Mouse (Mus musculus): ENCODE data around the gene Dpysl5. TPM values are rescaled to one million over a fixed set of nuclear protein-coding genes. Genes with fewer than 3 reads are reported as not detected.

Gene Dpysl5
- polyA plus RNA-seq, 1 experiment from 2014 or later, result 109 TPM

DNA sequence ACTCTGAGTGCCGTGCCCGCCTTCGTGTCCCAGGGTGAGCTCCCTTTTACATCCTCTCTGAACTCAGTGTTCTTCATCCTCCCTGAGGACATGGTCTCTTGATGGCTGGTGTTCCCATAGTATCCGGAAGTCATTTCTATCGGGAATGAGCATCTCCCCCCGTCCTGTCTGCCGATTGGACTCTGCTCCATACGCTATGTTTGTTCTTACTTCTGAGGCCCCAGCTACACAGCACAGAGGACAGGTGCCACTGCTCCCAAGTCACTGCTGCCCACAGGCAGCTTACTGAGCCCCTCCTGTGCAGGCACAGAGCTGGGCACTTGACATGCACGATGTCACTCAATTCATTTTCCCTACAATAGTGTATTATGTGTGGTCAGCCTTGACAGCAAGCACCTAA is 57.7 kb downstream of the Dpysl5 start:
- Histone ChIP-seq H3K4me3 (replicated peaks) (no peak overlapping the region), H3K27ac (peak overlapping the region; percentile 27; the same call in 1 of the 2 replicates), H3K36me3 (replicated peaks) (peaks cover 11% of the 10 kb centered on the region), H3K27me3 (peaks cover 3% of the 10 kb centered on the region; the same call in 1 of the 2 replicates), H3K9me3 (no peaks in the 10 kb centered on the region), H3K9ac (no peak overlapping the region), H3K4me2 (no peak overlapping the region), H3K4me1 (peaks cover 54% of the 10 kb centered on the region)
- peak; percentile 8; the same call in 1 of the 2 replicates for ATAC-seq (ENCODE audit: low FRiP score)
- 88% methylated on average over 9 of the region's 9 CpGs for WGBS

DNA sequence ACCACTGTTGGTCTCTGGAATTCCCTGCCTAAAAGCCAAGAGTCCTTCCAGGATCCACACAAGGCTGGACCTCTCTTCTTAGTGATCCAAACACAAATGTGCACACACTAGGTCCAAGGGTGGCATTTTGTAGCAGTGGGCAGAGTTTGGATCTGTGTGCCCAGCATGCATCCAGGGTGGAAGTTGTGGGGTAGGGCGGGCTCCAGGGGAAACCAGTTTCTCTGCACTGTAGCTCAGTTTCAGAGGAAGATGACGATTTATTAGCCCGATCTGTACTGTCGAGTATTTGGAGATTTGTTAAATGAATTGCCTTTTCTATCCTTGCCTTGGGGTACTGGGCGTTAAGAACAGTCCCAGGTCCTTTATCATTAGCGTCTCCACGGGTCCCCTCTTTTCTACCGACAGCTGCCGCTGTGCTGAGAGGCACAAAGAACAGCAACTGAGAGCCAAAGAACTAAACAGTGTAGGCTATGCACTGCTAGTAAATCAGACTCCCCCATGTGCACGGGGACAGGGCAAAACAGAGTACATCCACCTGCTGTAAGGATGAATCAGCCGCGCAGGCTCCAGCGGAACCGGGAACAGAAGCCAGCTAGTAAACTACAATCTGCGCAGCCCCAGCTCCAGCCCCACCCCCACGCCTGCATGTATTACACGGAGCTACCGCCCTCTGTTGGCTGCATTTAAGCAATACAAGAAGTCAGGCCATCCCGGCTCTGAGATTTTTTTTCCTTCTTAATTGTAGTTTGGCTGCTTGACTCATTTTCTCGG is 63.4 kb downstream of the Dpysl5 start:
- peaks cover 24% of the 10 kb centered on the region for H3K4me1 ChIP-seq
- peak; percentile 81 for ATAC-seq (ENCODE audit: low FRiP score)
- peak overlapping the region; percentile 29 for H3K4me3 ChIP-seq (replicated peaks)
- peaks cover 28% of the 10 kb centered on the region for H3K36me3 ChIP-seq (replicated peaks)
- peak overlapping the region; percentile 77; the same call in 1 of the 2 replicates for H3K27ac ChIP-seq
- WGBS, result 7% methylated on average over 20 of the region's 20 CpGs
- H3K9me3 ChIP-seq, result no peaks in the 10 kb centered on the region
- peaks cover 3% of the 10 kb centered on the region; the same call in 1 of the 2 replicates for H3K27me3 ChIP-seq
- H3K9ac ChIP-seq, result peak overlapping the region; percentile 56
- peak overlapping the region; percentile 59 for H3K4me2 ChIP-seq

DNA sequence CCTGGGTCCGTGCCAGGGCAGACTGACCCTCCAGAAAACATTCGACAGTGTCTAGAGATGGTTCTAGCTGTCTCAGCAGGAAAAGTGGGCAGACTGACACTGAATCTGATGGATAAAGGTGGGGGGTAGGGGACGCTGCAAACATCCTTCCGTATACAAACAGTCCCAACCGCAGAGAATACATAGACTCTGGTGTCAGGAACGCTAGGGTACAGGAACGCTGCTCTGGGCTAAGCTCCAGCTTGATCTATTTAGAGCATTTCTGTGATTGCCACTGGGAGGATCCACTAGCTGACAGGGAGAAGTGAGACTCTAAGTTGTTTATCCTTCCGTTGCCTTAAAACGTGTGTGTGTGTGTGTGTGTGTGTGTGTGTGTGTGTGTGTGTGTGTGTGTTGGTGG is 69.3 kb downstream of the Dpysl5 start:
- ATAC-seq (ENCODE audit: low FRiP score), result no peak
- H3K27me3 ChIP-seq, result no peaks in the 10 kb centered on the region

DNA sequence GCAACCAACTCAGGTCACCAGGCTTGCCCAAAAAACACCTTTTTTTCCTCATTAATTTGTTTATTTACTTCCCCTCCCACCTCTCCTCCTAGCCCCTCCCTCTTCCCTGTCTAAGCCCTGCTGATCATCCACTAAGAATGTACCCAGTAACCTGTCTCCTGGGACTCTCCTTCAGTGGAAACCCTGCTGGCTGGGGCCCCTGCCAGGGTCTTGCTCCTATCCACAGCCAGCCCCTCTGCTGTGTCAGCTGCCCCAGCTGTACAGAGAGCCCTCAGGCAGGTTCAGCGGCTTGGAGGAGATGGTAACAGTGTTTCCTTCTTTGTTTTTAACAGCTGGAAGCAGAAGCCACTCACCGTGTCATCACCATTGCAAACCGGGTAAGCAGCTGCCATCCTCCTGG is 69.8 kb downstream of the Dpysl5 start:
- H3K27me3 ChIP-seq, result no peaks in the 10 kb centered on the region
- H3K27ac ChIP-seq, result no peak overlapping the region
- no peak overlapping the region for H3K4me2 ChIP-seq
- H3K4me3 ChIP-seq (replicated peaks), result no peak overlapping the region
- peaks cover 89% of the 10 kb centered on the region for H3K36me3 ChIP-seq (replicated peaks)
- WGBS, result 83% methylated on average over 3 of the region's 3 CpGs
- no peaks in the 10 kb centered on the region for H3K9me3 ChIP-seq
- ATAC-seq (ENCODE audit: low FRiP score), result no peak
- H3K9ac ChIP-seq, result no peak overlapping the region
- H3K4me1 ChIP-seq, result no peaks in the 10 kb centered on the region

More for the DNA sequence above, 69.3 kb downstream of the Dpysl5 start:
- Histone ChIP-seq H3K4me2 (no peak overlapping the region), H3K9me3 (no peaks in the 10 kb centered on the region), H3K4me1 (no peaks in the 10 kb centered on the region), H3K4me3 (replicated peaks) (no peak overlapping the region), H3K27ac (no peak overlapping the region), H3K36me3 (replicated peaks) (peaks cover 86% of the 10 kb centered on the region), H3K9ac (no peak overlapping the region)
- WGBS, result 83% methylated on average over 9 of the region's 9 CpGs

DNA sequence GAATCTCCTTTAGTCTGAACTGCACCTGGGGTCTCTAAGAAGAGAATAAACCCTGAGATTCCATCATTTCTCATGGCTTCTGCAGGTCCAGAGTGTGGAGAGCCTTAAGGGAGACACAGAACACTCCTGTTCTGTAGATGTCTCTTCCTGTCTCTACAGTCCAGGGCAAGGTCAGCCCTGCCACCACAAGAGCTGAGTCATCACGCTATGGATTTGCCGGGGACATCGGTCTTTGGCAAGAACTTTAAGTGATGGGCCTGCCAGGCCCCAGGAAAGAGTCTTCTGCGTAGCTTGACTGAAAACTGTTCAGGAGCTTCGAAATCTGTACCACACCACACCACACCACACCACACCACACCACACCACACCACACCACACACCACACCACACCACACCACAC is 76.0 kb downstream of the Dpysl5 start:
- Histone ChIP-seq H3K36me3 (replicated peaks) (peaks cover 90% of the 10 kb centered on the region), H3K27ac (no peak overlapping the region), H3K9me3 (no peaks in the 10 kb centered on the region), H3K27me3 (no peaks in the 10 kb centered on the region), H3K4me3 (replicated peaks) (no peak overlapping the region), H3K4me1 (no peaks in the 10 kb centered on the region), H3K4me2 (no peak overlapping the region), H3K9ac (no peak overlapping the region)
- 90% methylated on average over 5 of the region's 5 CpGs for WGBS
- no peak for ATAC-seq (ENCODE audit: low FRiP score)

DNA sequence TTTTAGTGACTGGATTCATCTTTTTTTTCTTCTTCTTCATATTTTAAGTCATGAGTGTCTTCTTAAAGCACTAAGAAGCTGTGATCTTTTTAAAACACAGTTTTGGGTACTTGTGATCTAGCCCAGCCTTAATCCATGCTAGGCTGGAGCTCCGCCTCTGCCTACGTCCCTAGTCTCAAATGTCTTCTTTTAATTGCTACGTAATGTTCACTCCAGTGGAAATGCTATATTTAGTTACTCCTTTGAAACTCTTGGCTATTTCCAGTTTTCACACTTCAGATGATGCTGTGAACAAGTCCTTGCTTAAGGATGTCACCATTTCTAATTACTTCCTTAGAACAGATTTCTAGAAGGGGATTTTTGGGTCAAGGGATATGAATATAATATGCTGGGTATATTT is 78.7 kb downstream of the Dpysl5 start:
- Histone ChIP-seq H3K9me3 (no peaks in the 10 kb centered on the region), H3K4me1 (no peaks in the 10 kb centered on the region), H3K27me3 (no peaks in the 10 kb centered on the region), H3K27ac (no peak overlapping the region), H3K36me3 (replicated peaks) (peaks cover 90% of the 10 kb centered on the region), H3K4me2 (no peak overlapping the region), H3K9ac (no peak overlapping the region), H3K4me3 (replicated peaks) (no peak overlapping the region)
- 88% methylated on average over 3 of the region's 3 CpGs for WGBS
- no peak for ATAC-seq (ENCODE audit: low FRiP score)

DNA sequence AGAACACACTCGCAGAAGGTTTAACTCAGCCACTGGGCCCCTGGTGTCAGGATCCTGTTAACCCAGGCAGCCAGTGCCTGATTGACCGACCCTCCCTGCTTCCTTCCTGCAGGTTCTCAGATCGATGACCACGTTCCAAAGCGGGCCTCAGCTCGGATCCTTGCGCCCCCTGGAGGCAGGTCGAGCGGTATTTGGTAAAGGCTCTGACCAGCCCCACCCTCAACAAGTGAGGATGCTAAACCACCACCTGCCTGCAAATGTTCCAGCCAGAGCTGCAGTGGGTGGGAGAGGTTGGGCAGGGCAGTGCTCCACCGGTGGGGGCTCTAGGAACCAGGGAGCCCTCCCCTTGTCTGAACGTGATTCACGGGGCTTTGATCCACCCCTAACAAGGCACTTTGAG is 84.8 kb downstream of the Dpysl5 start:
- no peaks in the 10 kb centered on the region for H3K27me3 ChIP-seq
- H3K36me3 ChIP-seq (replicated peaks), result peaks cover 79% of the 10 kb centered on the region
- no peak overlapping the region for H3K4me3 ChIP-seq (replicated peaks)
- peaks cover 11% of the 10 kb centered on the region for H3K4me1 ChIP-seq
- H3K27ac ChIP-seq, result no peak overlapping the region
- H3K9me3 ChIP-seq, result no peaks in the 10 kb centered on the region
- no peak overlapping the region for H3K9ac ChIP-seq
- WGBS, result 22% methylated on average over 12 of the region's 12 CpGs
- peak; percentile 43 for ATAC-seq (ENCODE audit: low FRiP score)
- H3K4me2 ChIP-seq, result no peak overlapping the region

DNA sequence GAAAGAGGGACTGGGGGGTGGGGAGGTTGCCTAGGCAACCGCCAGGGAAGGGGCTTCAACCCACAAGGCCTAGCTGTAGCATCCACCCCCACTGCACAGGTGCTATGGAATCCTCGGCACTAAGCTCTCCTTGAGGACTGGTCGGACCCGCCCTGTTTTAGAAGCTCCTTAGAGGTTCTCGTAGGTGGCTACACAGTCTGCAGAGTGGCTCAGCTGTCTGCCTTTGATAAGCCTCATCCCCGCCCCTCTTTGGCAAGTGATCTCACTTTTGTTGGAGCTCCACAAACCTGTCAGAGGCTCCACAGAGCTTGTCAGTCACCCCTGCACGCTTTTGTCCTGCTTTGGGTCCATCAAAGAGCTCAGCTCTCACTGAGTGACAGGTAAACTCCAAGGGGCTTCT is 86.1 kb downstream of the Dpysl5 start:
- 63% methylated on average over 7 of the region's 7 CpGs for WGBS
- Histone ChIP-seq H3K4me2 (no peak overlapping the region), H3K36me3 (replicated peaks) (peaks cover 66% of the 10 kb centered on the region), H3K4me1 (peaks cover 11% of the 10 kb centered on the region), H3K27ac (peak overlapping the region; percentile 65), H3K9ac (no peak overlapping the region), H3K27me3 (no peaks in the 10 kb centered on the region), H3K4me3 (replicated peaks) (no peak overlapping the region), H3K9me3 (no peaks in the 10 kb centered on the region)
- peak; percentile 22; the same call in 1 of the 2 replicates for ATAC-seq (ENCODE audit: low FRiP score)

DNA sequence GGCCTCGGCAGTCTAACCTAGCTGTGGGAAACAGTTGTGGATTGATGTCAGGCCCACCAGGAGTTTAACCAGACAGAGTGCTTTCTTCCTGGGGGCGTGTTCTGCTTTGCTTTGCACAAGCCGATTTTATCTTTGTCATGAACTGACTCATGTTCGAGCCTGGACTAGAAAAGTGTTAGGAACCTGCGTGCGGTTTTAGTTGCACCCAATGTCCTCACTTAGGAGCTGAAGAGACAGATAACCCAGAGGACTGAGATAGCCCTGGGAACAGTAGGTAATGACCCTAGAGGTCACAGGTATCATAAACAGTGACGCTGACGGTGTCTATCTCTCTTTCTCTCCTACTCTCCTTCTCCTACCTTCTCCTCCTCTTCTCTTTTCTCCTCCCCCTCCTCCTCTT is 86.6 kb downstream of the Dpysl5 start:
- no peak overlapping the region for H3K27ac ChIP-seq
- no peak overlapping the region for H3K4me3 ChIP-seq (replicated peaks)
- peaks cover 61% of the 10 kb centered on the region for H3K36me3 ChIP-seq (replicated peaks)

DNA sequence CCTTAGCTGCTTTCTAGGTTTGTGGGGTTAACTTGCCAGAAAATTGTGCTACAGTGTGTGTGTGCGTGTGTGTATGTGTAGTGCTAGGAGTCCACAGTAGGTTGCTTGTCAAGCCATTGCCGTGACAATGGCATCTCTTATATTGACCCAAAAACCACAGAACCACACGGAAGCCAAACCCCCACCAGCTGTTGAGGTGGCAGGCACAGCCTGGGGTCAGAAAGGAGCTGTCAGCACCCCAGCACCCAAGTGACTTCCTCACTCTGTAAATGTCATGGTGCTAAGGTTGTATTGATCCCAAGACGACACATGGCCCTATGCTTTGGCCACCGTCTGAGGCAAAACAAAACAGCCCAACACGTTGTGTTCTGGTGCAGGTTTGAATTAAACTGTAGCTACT is 87.6 kb downstream of the Dpysl5 start:
- Histone ChIP-seq H3K27me3 (no peaks in the 10 kb centered on the region), H3K9ac (no peak overlapping the region), H3K27ac (no peak overlapping the region), H3K36me3 (replicated peaks) (peaks cover 51% of the 10 kb centered on the region), H3K4me3 (replicated peaks) (no peak overlapping the region), H3K4me1 (peaks cover 11% of the 10 kb centered on the region), H3K9me3 (no peaks in the 10 kb centered on the region), H3K4me2 (no peak overlapping the region)
- no peak for ATAC-seq (ENCODE audit: low FRiP score)
- WGBS, result 93% methylated on average over 6 of the region's 6 CpGs

More for the DNA sequence above, 86.6 kb downstream of the Dpysl5 start:
- H3K9ac ChIP-seq, result no peak overlapping the region
- peaks cover 11% of the 10 kb centered on the region for H3K4me1 ChIP-seq
- no peaks in the 10 kb centered on the region for H3K9me3 ChIP-seq
- no peak overlapping the region for H3K4me2 ChIP-seq
- 82% methylated on average over 8 of the region's 8 CpGs for WGBS
- ATAC-seq (ENCODE audit: low FRiP score), result no peak
- no peaks in the 10 kb centered on the region for H3K27me3 ChIP-seq

DNA sequence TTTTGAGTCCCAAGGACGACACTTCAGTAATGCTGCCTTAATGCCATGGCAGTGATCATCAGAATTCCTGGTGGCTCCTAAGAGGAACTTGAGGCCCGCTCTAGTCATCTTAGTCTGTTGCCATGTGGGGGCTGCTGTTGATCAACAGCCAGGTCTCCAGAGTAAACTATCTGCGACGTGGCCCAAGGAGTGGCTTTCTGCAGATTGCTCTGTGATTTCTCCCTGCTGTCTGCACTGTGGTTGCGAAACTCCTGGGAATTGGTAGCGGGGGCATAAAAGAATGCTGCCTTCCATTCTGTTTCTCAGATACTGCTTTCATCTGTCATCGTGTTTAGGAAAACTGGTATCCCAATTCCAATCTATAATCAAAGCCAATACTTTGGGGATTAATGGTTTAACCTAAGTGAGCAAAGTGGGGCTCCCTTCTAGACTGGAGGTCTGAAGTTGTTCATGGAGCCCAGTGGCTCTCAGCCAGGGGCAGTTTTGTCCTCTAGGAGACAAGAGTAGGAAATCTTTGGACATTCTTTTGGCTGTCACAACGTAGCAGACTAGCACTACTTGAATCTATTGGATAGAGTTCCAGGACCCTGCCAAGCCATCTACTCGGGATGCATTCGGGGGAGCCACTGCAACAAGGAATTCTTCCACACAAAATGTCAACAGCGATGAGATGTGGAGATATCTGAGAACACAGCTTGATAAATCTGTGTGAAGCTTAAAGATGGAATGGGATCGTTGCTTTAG is 91.5 kb downstream of the Dpysl5 start:
- no peak overlapping the region for H3K27ac ChIP-seq
- ATAC-seq (ENCODE audit: low FRiP score), result no peak
- H3K9me3 ChIP-seq, result no peaks in the 10 kb centered on the region
- no peak overlapping the region for H3K4me3 ChIP-seq (replicated peaks)
- WGBS, result 83% methylated on average over 12 of the region's 12 CpGs
- peaks cover 12% of the 10 kb centered on the region for H3K36me3 ChIP-seq (replicated peaks)
- no peak overlapping the region for H3K4me2 ChIP-seq
- H3K4me1 ChIP-seq, result no peaks in the 10 kb centered on the region
- no peaks in the 10 kb centered on the region for H3K27me3 ChIP-seq
- H3K9ac ChIP-seq, result no peak overlapping the region

DNA sequence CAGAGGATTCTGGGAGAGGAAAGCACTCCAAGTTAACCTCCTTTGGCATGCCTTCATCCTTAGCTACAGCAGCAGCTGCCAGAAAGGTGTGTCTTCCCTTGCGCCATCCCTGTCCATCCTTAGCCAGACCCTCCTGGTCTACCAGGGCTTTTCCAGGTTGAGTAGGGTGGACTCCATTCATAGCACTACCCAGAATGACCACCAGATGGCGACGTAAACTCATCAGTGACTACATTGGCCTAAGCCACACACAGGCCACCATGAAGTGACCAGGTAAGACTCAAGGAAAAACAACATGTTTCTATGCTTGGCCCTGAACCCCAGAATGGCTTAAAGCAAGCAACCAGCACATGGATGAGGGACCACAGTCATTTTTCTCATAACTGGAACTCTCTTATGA is 94.7 kb downstream of the Dpysl5 start:
- no peaks in the 10 kb centered on the region for H3K9me3 ChIP-seq
- H3K4me3 ChIP-seq (replicated peaks), result no peak overlapping the region
- no peak overlapping the region for H3K27ac ChIP-seq
- H3K9ac ChIP-seq, result no peak overlapping the region
- no peaks in the 10 kb centered on the region for H3K27me3 ChIP-seq
- H3K4me1 ChIP-seq, result no peaks in the 10 kb centered on the region
- peak; percentile 87 for ATAC-seq (ENCODE audit: low FRiP score)
- H3K4me2 ChIP-seq, result no peak overlapping the region
- H3K36me3 ChIP-seq (replicated peaks), result no peaks in the 10 kb centered on the region
- 8% methylated on average over 3 of the region's 3 CpGs for WGBS

Data from forebrain, embryonic 12.5 days (tissue).